Mouse (Mus musculus): ENCODE data around the gene Txndc11.
A peak's percentile ranks its signal among the peaks of the same experiment; 100 is the strongest.

DNA sequence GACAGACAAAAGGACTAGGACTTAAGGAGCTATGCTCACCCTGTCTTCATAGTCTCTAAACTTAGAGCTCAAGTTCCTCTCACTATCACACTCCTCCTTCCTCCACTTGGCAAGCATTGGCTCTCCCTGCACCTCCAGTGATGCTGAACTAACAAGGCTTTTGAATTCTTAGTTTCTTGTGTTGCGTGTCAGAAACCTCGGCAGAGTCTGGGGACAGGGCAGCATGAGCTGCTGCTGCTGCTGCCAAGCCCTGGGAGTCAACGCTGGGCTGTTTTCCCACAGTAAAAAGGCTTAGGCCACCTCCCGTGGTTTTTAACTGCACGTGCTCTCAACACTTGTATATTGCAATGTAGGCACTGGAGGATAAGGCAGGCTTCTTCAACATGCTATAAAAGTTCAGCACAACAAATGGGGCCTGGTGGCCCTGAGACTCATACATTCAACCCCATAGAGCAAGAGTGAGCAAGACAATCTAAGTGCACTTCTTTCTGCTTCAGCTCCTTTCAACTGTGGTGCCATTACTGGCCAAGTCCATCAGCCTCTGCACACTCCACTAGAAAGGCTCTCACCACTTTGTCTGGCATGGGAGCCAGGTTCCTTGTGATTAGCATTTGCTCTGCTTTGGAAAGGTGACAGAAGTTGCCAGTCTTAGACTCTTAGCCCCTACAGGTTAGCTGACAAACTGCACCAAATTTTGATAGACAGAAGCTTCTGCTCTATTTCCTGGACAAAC is 47.4 kb downstream of the Txndc11 start:
- 0 out of 2 replicates have a peak, but pooled peaks have one; percentile 14 for TF ChIP-seq CTCF (IDR thresholded peaks at IDR 0.05; ENCODE audit: low read depth)
- no peak for TF ChIP-seq EP300 (IDR thresholded peaks at IDR 0.05; ENCODE audit: low read depth)

All from liver, embryonic 14.5 days (tissue).